Mouse (Mus musculus): ENCODE data around the gene Ndufs3.
A peak's percentile ranks its signal among the peaks of the same experiment; 100 is the strongest.

GRCm38 (mm10) chr2:90893673-90894298 is 10.8 kb downstream of the Ndufs3 start:
- TF ChIP-seq CTCF (IDR thresholded peaks at IDR 0.05; ENCODE audit: low read depth) (no peak), EP300 (IDR thresholded peaks at IDR 0.05; ENCODE audit: low read depth) (peak; percentile 80)

Measured in liver, postnatal 0 days (tissue).